Mouse (Mus musculus): ENCODE results near the gene Klra5.
"Not testable (repeated sequence)": the region's sequence is repeated elsewhere in the genome, so short reads cannot be mapped to it uniquely, and the experiment has no call there.

Klra5 gene

DNA sequence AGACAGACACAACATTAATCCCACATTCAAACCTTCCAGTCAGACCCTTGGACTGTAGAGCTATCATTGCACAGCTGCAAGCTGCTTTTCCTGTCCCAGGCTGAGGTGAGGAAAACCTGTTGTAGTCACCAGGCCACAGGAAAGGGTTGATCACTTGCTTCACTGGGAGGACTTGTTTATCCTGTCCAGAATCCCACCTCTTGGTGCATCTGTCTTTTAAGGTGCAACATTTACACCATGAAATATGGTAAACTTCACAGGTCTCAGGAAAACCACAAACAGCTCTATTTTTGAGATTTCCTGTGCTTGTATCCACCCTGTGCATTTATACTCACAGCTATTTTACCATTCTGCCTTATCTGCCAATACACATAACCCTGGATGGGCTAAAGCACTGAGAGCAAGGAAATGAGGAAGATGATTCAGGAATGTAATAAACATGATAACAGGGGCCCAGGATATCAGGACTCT, at the start of gene Klra5:
Gene Klra5 (minus strand): TSS at position 175 of the 471 bp plus-strand sequence.
- CTCF ChIA-PET, POLR2A ChIA-PET: not testable (repeated sequence)

GRCm38 (mm10) chr6:129916996-129917395, 454 bp downstream of the Klra5 start:
- POLR2A ChIA-PET = no interaction called here
- CTCF ChIA-PET = no interaction called here

DNA sequence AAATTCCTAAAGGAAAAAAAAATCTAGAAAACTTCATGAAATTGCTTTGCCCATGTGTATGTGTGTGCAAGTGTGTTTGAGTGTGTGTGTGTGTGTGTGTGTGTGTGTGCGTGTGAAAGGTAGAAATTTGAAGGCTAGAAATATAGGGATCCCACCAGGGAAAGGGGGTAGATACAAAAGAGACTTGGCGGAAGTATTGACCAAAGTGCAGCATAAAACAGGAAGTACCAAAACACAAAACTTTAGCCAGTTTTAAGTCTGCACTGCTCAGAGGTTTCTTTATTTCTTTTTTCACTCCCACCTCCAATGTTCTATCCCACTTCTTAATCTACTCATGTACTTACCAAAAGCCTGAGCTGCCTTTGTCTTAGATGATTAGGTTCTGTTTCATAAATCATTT, 34.9 kb downstream of the Klra5 start:
- CTCF ChIA-PET = no interaction called here
- POLR2A ChIA-PET = no interaction called here

DNA sequence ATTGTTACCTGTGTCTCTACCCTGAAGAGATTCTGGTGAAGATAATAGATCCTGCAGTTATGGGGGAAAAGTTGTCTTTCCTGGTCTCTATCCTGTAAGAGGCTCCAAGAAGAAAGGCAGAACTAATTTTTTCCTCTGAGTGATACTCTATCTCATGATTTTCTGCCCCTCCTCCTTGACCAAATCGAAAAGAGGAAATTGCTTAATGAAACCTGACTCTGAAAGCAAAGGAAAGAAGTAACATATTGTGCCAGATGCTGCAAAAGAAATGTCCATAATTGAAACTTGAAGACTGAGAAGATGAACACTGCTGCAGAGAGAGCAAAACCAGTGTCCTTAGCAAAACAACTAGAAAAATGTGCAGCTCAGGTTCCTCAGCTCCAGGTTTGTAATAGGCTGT, 40.9 kb downstream of the Klra5 start, which contains the start of gene Klra17:
Gene Klra17 (minus strand): TSS at position 124 of the 400 bp plus-strand sequence.
- ChIA-PET POLR2A (no interaction called here), CTCF (no interaction called here)

GRCm38 (mm10) chr6:129862349-129862748, 55.1 kb downstream of the Klra5 start, which contains the start of gene Gm17631:
Gm17631 (plus strand) TSS chr6:129862649.
- POLR2A ChIA-PET, CTCF ChIA-PET: not testable (repeated sequence)

Measured in embryonic stem cell, embryonic (primary cell).